Mouse (Mus musculus): ENCODE results near the gene Avil.

DNA sequence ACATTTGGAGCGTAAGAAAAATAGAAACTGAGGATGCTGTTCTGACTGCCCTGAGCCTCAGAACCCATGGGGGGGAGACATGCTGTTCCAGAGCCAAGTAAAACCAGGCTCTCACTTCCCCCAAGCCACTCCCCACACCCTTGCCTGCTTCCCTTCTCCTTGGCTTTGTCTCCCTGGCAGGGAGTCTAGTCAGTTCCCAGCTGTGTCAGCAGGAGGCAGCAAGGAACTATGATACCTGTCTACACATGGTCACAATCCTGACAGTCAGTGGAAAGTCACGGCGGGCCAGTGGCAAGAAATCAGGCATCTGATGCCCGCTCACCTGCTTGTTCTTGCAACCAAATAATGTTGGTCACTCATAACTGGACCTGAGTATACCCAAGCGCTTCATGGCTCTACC lies 16.0 kb downstream of the Avil start:
- TF ChIP-seq CTCF (IDR thresholded peaks at IDR 0.05; ENCODE audit: insufficient read depth, low read depth, low read length) (no peak), POLR2A (IDR thresholded peaks at IDR 0.05; ENCODE audit: insufficient read depth, low read depth, low read length) (no peak)

Measured in olfactory bulb, adult 2 months (tissue).